Mouse (Mus musculus) adrenal gland, postnatal 25 days (tissue): ENCODE measurements around the gene Olfr1500. TPM values are rescaled to one million over a fixed set of nuclear protein-coding genes. Genes with fewer than 3 reads are reported as not detected.
"Not testable (repeated sequence)": the region's sequence is repeated elsewhere in the genome, so short reads cannot be mapped to it uniquely, and the experiment has no call there.

Experiments
- DNase-seq: peaks from one replicate; pipeline ENCODE4 v3.0.0; 2021; ENCODE audit warnings: mixed read lengths
- long read RNA-seq: library from polyadenylated mRNA; stranded (forward); transcript quantifications from one replicate; pipeline ENCODE4 v2.0.0, GENCODE M21; 2021
- total RNA-seq: library from RNA; stranded (reverse); gene quantifications from 2 replicates; pipeline ENCODE4 v1.2.3, GENCODE M21; 2021

The Olfr1500 gene
- not detected in 2 replicates for total RNA-seq
- long read RNA-seq = 0 reads

DNA sequence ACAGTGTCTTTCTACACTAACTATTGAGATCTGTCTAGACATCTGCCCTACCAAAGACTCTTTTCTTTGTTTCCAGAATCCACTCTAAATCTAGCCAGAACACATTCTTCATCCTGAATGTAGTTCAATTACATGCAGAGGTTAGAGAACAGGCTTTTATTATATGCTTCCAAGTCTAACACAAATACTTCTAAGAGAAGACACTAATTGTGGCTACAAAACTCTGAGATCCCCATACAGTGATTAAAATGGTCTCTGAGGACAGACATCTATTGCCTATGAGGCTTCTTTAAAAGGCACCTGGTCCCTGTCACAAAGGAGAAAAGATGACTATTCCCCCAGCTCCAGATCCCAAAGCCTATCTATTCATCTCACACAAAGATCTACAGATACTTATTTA, at the start of gene Olfr1500:
TSS of gene Olfr1500 (minus strand) at position 101 of the 400 bp plus-strand sequence.
- no peak for DNase-seq

DNA sequence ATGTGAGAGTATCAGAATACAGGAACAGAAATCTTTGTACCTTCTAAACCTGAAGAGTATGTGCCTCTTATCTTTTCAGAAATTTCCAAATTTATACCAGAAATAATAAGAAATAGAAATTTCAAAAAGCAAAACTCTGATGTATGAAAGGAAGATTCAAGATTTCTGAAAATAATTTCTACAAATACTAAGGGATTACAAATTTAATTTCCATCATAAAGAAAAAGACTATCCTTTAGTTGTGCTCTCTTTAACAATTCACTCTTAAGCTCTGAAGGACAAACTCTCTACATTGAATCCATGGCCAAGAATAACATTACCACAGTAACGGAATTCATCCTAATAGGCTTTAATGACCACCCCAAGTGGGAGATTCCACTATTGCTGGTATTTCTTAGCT, 31.2 kb upstream of the Olfr1500 start, which contains the start of gene Olfr1502:
TSS of gene Olfr1502 (plus strand) at position 301 of the 400 bp plus-strand sequence.
- DNase-seq = no peak

DNA sequence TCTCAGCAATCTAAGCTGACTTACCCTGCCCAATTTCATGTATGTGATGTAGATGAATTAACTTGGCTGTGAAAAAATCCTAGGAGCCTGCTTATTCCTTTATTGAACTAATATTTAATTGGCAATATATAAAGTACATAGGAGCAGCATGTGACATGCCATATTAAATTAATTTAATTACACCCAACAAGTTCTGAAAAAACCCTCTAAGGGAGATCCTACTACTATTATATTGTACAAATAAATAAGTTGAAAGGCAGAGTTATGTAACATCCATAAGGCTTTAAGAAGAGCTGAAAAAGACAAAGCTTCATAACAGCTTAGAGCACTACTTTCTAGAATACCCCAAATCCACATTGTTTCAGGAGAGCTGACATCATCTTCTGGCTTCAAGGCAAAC, 20.3 kb upstream of the Olfr1500 start, which contains the start of gene Olfr1501:
TSS of gene Olfr1501 (minus strand) at position 101 of the 400 bp plus-strand sequence.
- DNase-seq = not testable (repeated sequence)

DNA sequence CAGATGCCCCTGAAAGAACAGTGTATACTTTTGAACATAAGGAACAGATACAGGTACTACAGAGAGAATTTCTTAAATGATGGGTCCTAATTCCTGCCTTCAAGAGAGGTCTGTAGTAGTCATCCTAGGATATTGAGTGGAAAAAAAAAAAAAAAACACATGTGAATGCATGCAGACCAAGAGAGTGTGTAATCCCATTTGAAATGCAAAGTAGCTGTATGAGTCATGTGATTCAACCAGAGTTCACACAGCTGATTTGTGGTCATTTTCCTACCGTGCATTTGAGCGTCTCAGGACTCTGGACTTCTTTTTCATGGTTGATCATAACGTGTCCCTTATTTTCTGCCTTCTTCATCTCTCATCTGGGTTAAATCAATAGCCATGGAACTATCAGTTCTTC, 1.8 kb downstream of the Olfr1500 start:
- DNase-seq = no peak

DNA sequence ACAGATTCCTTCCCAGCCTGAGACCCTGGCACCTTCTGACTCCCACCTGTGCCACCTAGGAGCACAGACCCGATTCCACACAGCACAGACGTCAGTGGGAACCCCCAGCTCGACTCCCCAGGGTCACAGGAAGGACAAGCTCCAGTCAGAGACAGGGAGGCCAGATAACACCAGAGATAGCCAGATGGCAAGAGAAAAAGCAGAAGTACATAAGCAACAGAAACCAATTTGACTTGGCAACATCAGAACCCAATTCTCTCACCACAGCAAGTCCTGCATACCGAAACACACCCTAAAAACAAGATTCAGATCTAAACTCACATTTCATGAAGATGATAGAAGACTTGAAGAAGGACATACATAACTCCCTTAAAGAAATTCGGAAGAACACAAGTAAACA, 9.4 kb downstream of the Olfr1500 start:
- no peak for DNase-seq

DNA sequence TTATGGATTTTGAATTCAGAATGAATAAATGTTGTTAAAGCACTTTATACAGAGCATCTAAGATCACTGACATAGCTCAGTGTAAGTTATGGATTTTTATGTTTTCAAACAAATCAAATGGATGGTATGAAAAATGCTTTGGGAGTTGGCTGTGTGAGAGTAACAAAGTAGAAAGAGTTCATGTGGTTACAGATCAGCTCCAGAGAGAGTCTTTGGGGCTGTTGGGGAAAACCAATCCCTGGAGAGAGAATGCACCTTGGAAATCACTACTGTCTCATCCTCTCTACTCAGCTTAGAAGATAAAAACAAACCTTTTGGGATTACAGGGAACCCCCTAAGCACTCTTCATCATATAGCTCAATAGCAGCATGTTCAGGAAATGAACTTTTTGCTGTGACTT, 10.9 kb downstream of the Olfr1500 start, which contains the start of gene Olfr1499:
TSS of gene Olfr1499 (minus strand) at position 101 of the 400 bp plus-strand sequence.
- DNase-seq = no peak

DNA sequence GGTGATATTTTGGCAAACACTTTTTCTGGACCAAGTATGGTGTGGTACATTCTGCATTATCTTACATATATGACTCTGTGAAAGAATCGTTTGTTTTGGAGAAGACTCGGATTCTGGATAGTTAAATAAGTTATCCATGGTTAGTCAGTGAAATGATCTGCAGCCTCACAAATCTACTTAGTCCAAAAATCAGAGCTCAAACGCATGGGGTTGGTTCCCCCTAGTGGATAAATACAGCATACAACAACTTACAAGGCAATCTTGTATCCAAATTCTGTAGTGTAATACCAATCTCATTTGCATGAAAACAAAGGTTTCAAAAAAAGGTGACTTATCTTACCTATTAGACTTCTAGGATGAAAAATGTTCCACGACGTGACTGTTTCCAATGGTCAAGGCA, 11.5 kb downstream of the Olfr1500 start:
- DNase-seq = no peak

DNA sequence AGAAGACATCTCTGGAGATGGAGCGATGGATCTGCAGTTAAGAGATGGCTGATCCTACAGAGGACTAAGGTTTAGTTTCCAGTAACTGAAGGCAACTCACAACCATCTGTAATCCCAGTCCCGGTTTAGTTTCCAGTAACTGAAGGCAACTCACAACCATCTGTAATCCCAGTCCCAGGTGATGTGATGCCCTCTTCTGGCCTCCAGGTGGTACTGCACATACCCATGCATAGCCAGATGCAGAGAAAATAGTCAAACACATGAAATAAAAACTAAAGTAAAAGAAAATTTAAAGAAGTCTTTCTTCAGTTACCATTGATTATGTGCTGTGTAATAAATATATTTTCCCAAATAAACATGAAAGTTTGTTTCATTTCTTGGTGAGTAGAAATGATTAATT, 17.5 kb downstream of the Olfr1500 start:
- no peak for DNase-seq

DNA sequence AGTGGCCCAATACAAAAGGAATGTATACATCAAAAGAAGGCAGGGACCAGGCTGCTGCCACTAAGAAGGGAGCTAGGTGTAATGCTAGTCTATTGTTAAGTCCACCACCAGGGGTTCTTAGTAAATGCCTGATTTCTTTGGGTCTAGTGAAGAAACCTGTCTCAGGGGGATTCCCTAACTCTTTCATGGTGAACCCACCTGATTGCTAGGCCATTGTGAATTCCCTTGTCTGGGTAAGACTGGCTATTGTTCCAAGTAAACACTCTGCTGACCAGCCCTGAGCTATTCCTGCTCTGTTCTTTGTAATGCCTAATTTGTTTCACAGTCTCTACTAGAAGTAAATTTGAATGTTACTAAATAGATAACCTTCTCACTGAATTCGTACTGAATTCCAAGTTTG, 24.8 kb downstream of the Olfr1500 start:
- DNase-seq = not testable (repeated sequence)

DNA sequence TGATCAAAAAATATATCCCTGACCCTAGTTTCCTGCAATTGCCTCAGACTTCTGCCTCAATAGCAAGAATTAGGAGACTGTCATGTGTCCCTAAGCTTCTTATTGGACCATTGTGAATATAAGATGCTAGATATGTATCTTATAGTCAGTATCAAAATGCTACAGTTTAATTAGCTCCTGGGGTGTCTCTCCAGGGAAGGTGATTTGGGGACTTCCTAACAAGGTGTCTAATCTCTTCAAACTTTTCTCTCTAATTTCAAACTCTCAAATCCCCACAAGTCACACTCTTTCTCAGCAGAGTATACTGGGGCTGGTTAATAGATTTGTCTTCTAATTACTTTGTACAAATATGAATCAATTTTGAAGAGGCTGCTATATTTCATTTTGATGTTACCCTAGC, 32.2 kb downstream of the Olfr1500 start, which contains the start of gene Olfr1497:
TSS of gene Olfr1497 (minus strand) at position 101 of the 400 bp plus-strand sequence.
- no peak for DNase-seq

DNA sequence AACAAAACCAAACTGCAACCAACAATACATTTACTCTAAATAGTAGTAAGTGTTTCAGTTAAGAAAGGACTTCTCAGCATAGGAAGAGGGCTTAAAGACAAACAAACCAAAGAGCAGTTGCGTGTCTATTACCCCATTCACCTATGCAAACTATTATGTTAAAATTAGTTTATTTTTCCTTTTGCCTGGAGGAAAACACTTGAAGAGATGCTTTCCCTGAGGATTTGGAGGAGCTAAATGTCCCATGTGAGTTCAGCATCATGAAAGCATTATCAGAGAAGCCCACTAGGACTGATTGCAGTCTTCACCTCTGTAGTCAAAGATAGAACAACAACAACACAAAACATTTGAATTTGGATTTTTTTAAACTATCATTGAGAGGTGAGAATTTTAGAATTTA, 52.7 kb downstream of the Olfr1500 start, which contains the start of gene Olfr1496:
TSS of gene Olfr1496 (plus strand) at position 301 of the 400 bp plus-strand sequence.
- no peak for DNase-seq

Other genes starting within 250 kb of the Olfr1500 start
- not detected in 2 replicates for gene Olfr1484, start 247.0 kb downstream of the Olfr1500 start, total RNA-seq
- gene Olfr1487, start 213.1 kb downstream of the Olfr1500 start, total RNA-seq = not detected in 2 replicates
- gene Olfr1489, start 198.9 kb downstream of the Olfr1500 start, total RNA-seq = not detected in 2 replicates
- not detected in 2 replicates for gene Olfr1490, start 179.4 kb downstream of the Olfr1500 start, total RNA-seq
- gene Olfr1491, start 133.2 kb downstream of the Olfr1500 start, total RNA-seq = not detected in 2 replicates
- gene Olfr1493-ps1, start 107.2 kb downstream of the Olfr1500 start, total RNA-seq = not detected in 2 replicates
- gene Olfr1494, start 90.8 kb downstream of the Olfr1500 start, total RNA-seq = not detected in 2 replicates
- not detected in 2 replicates for gene Olfr1495, start 65.9 kb downstream of the Olfr1500 start, total RNA-seq
- gene Olfr1496, start 52.6 kb downstream of the Olfr1500 start, total RNA-seq = not detected in 2 replicates
- not detected in 2 replicates for gene Olfr1497, start 32.3 kb downstream of the Olfr1500 start, total RNA-seq
- not detected in 2 replicates for gene Olfr1499, start 11.0 kb downstream of the Olfr1500 start, total RNA-seq
- gene Olfr1501, start 20.2 kb upstream of the Olfr1500 start, total RNA-seq = not detected in 2 replicates
- not detected in 2 replicates for gene Olfr1502, start 31.3 kb upstream of the Olfr1500 start, total RNA-seq
- gene Olfr1504, start 67.4 kb upstream of the Olfr1500 start, total RNA-seq = not detected in 2 replicates
- not detected in 2 replicates for gene Olfr1505, start 83.0 kb upstream of the Olfr1500 start, total RNA-seq